Mouse (Mus musculus): Measurements from ENCODE around the gene Cd99l2. TPM values are rescaled to one million over a fixed set of nuclear protein-coding genes. Genes with fewer than 3 reads are reported as not detected.
A peak's percentile ranks its signal among the peaks of the same experiment; 100 is the strongest.

Gene Cd99l2
- 22.9 and 23.8 TPM in 2 replicates for polyA plus RNA-seq (2012; ENCODE audit: insufficient read depth, insufficient read length, missing spikeins)

DNA sequence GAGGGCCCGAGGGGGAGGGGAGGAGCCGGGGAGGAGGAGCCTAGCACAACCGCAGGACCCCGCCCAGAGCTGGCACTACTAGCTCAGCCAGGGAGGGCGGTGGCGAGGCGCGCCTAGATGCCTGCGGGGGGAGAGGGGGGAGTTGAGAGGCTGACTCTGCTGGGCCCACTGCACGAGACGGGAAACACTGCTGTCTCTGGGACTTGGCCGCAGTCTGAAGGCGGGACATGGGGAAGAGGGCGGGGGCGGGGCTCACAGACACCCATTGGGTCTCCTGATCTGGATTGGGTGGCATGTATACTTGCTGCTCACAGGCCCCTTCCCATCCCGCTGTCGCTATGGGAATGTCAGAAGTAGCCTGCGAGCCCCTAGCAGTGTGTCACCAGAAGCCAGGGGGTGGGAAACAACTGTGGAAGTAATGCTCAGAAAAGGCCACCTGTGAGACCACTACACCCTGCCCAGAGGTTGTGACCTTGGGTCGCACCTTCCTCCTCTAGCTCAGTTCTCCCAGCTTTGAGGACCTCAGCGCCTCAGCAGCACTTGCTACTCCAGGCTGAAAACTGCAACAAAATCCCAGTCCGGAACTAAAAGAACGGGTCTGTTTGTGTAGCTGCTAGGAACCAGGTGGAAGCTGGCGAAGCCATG is at the start of gene Cd99l2:
TSS of gene Cd99l2 (minus strand) at position 216 of the 645 bp plus-strand sequence.
- TF ChIP-seq CTCF (IDR thresholded peaks at IDR 0.05; ENCODE audit: low read depth, low read length) (no peak), POLR2A (IDR thresholded peaks at IDR 0.05; ENCODE audit: borderline replicate concordance, low read depth, low read length) (no peak)
- peak within 1 kb of the TSS; percentile 80 for H3K4me3 ChIP-seq (ENCODE audit: insufficient read depth, low read length)
- peaks cover 22% of the 10 kb centered on the region for H3K4me1 ChIP-seq (ENCODE audit: control insufficient read depth, insufficient read depth, low read length)
- H3K27ac ChIP-seq (ENCODE audit: insufficient read depth, low read depth, low read length): peak within 1 kb of the TSS; percentile 66

DNA sequence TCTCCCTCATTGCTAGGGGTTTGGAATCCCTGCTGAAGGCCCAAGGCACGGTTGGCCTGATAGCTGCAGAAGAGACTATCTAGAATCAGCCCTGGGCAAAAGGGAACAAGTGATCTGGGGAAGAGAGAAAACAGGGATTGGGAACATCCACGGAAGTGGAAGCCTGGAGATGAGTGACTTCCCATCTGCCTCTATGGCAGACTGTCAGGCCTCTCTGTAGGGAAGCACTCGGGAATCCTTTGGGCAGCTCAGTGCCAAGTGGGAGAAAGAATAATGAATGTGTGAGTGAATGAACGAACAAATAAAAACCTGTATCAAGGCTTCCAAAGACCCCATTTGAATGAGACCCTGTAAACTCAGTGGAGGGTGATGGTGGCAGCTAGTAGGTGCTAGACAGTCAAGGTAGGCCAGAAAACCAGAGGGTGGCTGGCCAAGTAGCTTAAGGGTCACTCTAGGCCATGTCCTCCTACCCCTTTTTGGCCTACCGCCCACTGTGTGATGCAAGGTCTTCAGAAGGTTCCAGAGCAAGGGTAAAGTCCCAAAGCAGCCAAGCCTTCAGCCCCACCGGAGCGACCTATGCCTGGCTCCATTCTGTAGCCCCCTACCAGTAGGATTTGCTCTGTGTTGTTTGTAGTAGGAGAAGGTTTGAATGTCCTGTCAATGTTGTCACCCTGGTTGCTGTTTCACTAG is 48.3 kb upstream of the Cd99l2 start:
- Histone ChIP-seq H3K4me3 (ENCODE audit: insufficient read depth, low read length) (no peak overlapping the region), H3K27ac (ENCODE audit: insufficient read depth, low read depth, low read length) (no peak overlapping the region), H3K4me1 (ENCODE audit: control insufficient read depth, insufficient read depth, low read length) (0 out of 2 replicates have a peak, but pooled peaks cover 2% of the 10 kb centered on the region)
- no peak for TF ChIP-seq POLR2A (IDR thresholded peaks at IDR 0.05; ENCODE audit: borderline replicate concordance, low read depth, low read length)
- TF ChIP-seq CTCF (IDR thresholded peaks at IDR 0.05; ENCODE audit: low read depth, low read length): no peak

DNA sequence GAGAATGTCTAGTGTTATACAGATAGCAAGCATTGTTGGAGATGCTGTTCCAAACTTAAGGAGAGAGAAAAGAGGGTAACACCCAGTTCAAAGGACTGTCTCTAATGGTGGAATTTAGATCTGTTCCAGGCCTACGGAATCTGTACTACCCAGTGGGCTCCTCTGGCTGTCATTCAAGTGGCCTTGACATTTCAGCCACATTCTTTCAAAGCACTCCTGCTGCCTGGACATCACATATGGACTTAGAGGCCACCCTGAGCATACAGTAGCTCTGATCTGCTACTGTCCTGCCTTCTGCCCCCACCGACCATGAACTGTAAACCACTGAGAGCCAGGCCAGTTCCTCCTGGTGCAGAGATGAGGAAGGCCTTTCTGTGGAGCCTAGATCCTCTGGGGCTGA is 45.1 kb upstream of the Cd99l2 start:
- TF ChIP-seq POLR2A (IDR thresholded peaks at IDR 0.05; ENCODE audit: borderline replicate concordance, low read depth, low read length): no peak
- no peak for TF ChIP-seq CTCF (IDR thresholded peaks at IDR 0.05; ENCODE audit: low read depth, low read length)

DNA sequence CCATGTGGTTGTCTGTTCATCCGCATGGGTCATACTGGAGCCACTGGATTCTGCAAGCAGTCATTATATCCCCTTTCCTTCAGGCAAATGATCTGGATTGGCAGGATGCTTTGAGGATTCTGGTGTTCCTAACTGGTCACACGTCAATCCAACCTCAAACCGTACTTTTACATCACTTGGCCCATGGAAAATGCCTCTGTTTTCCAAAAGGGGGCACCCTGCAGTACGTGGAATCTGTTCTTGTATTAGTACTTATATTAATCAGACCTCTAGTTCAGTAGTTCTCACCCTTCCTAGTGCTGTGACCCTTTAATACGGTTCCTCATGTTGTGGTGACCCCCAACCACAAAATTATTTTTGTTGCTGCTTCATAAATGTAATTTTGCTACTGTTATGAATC is 41.5 kb upstream of the Cd99l2 start:
- no peak overlapping the region for H3K27ac ChIP-seq (ENCODE audit: insufficient read depth, low read depth, low read length)
- TF ChIP-seq CTCF (IDR thresholded peaks at IDR 0.05; ENCODE audit: low read depth, low read length) (no peak), POLR2A (IDR thresholded peaks at IDR 0.05; ENCODE audit: borderline replicate concordance, low read depth, low read length) (no peak)
- no peak overlapping the region for H3K4me3 ChIP-seq (ENCODE audit: insufficient read depth, low read length)
- H3K4me1 ChIP-seq (ENCODE audit: control insufficient read depth, insufficient read depth, low read length): 0 out of 2 replicates have a peak, but pooled peaks cover 2% of the 10 kb centered on the region

More for the DNA sequence above, 45.1 kb upstream of the Cd99l2 start:
- H3K27ac ChIP-seq (ENCODE audit: insufficient read depth, low read depth, low read length): no peak overlapping the region
- H3K4me3 ChIP-seq (ENCODE audit: insufficient read depth, low read length): no peak overlapping the region
- H3K4me1 ChIP-seq (ENCODE audit: control insufficient read depth, insufficient read depth, low read length): 0 out of 2 replicates have a peak, but pooled peaks cover 2% of the 10 kb centered on the region

DNA sequence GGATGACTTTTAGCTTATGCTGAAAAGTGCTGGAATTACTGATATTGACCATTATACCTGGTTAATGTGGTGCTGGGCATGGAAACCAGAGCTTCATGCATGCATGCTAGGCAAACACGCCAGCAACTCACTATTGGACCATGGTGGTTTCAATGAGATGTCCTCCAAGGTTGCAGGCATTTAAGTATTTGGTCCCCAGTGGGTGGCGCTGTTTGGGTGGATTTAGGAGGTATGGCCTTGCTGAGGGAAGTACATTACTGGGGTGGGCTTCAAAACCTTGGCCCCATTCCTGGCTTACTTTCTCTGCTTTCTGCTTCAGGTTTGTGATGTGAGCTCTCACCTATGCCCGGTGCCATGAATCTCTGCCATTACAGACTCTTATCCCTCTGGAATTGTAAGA is 40.0 kb upstream of the Cd99l2 start:
- TF ChIP-seq POLR2A (IDR thresholded peaks at IDR 0.05; ENCODE audit: borderline replicate concordance, low read depth, low read length) (no peak), CTCF (IDR thresholded peaks at IDR 0.05; ENCODE audit: low read depth, low read length) (no peak)
- H3K4me1 ChIP-seq (ENCODE audit: control insufficient read depth, insufficient read depth, low read length): no peaks in the 10 kb centered on the region
- H3K4me3 ChIP-seq (ENCODE audit: insufficient read depth, low read length): no peak overlapping the region
- no peak overlapping the region for H3K27ac ChIP-seq (ENCODE audit: insufficient read depth, low read depth, low read length)

DNA sequence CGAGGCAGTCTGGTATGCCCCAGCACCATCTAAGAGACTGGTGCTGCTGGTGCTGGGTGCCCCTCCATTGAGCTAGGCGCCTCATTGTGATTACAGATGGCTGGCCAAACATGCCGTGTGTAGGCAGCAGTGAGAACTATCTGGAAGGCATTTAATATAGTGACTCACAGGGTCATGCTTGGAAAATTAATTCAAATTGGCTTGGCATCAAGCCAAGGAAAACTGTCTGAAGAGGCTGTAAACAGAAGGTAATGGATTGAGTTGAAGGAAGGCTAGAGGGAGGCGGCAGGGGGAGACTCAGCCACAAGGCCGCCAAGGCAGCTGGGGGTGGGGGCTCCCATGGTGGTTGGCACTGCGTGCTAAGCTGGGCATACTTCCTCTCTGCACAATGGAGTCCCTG is 36.0 kb upstream of the Cd99l2 start:
- Histone ChIP-seq H3K4me3 (ENCODE audit: insufficient read depth, low read length) (no peak overlapping the region), H3K27ac (ENCODE audit: insufficient read depth, low read depth, low read length) (no peak overlapping the region), H3K4me1 (ENCODE audit: control insufficient read depth, insufficient read depth, low read length) (no peaks in the 10 kb centered on the region)
- TF ChIP-seq POLR2A (IDR thresholded peaks at IDR 0.05; ENCODE audit: borderline replicate concordance, low read depth, low read length) (no peak), CTCF (IDR thresholded peaks at IDR 0.05; ENCODE audit: low read depth, low read length) (no peak)

DNA sequence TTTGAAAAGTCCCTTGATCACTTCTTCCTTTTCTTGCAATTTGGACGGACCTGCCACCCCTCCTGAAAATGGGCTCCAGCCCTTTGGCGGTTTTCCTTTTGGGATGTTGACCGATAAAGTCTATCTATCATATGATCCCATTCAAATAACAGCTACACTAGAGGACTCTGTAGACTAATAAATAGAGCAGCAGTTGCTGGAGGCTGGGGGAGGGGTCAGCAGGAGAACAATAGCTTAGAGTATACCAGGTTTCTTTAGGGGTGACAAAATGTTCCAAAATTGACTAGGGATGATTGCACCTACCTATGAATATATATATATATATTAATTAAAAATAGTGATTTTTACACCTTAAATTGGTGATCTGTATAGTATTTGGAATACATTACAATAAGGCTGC is 35.5 kb upstream of the Cd99l2 start:
- Histone ChIP-seq H3K27ac (ENCODE audit: insufficient read depth, low read depth, low read length) (no peak overlapping the region), H3K4me1 (ENCODE audit: control insufficient read depth, insufficient read depth, low read length) (no peaks in the 10 kb centered on the region), H3K4me3 (ENCODE audit: insufficient read depth, low read length) (no peak overlapping the region)
- no peak for TF ChIP-seq POLR2A (IDR thresholded peaks at IDR 0.05; ENCODE audit: borderline replicate concordance, low read depth, low read length)
- TF ChIP-seq CTCF (IDR thresholded peaks at IDR 0.05; ENCODE audit: low read depth, low read length): no peak

DNA sequence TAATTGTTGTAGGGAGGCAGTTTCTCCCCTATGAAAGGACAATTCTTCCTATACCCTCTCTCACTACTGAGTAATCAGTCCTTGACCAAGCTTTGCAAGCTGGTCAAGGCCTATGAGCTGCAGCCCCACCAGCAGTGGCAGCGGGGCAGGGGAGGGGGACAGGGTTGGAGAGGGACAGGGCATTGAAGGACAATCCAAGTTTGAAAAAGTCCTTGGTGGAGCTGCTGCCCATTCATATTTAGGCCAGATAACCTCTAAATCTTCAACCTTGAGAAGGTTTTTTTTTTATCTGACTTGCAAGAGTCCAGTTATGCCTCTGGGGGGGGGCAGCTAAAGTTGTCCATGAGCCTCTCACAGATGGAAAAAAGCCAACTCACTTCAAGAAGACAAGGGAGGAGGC is 34.8 kb upstream of the Cd99l2 start:
- no peak overlapping the region for H3K27ac ChIP-seq (ENCODE audit: insufficient read depth, low read depth, low read length)
- H3K4me3 ChIP-seq (ENCODE audit: insufficient read depth, low read length): no peak overlapping the region
- no peaks in the 10 kb centered on the region for H3K4me1 ChIP-seq (ENCODE audit: control insufficient read depth, insufficient read depth, low read length)
- TF ChIP-seq CTCF (IDR thresholded peaks at IDR 0.05; ENCODE audit: low read depth, low read length) (no peak), POLR2A (IDR thresholded peaks at IDR 0.05; ENCODE audit: borderline replicate concordance, low read depth, low read length) (no peak)

DNA sequence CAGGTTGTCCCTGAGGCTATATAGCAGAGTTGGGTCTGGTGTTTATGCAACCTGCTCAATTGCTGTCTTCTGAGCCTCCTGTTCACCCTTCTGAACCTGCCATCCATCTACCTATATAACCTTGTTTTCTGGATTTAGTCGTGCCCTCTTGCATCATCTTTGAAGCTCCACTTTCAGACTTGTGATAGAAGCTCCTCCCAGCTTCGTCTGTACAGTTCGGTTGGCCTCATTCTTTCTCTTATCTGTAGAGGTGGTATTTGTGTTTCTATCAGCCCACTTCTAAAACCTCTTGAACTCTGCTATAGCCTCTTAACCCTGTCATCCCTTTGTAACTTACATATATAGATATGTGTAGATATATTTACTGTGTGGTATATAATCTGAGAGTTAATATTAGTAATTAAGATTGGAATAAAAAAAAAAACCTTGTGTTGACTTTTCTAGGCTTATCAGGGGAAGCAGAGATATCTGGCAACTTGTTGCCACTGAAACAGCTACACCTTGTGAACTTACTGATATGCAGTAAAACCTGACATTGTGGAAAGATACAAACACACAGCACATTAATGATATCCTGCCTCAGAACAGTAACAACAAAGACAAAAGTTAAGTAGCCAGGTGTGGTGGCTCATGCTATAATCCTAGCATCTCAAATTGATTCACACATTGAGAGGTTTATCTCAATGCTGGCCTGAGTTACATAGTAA is 33.1 kb upstream of the Cd99l2 start:
- Histone ChIP-seq H3K27ac (ENCODE audit: insufficient read depth, low read depth, low read length) (no peak overlapping the region), H3K4me3 (ENCODE audit: insufficient read depth, low read length) (no peak overlapping the region), H3K4me1 (ENCODE audit: control insufficient read depth, insufficient read depth, low read length) (no peaks in the 10 kb centered on the region)
- TF ChIP-seq POLR2A (IDR thresholded peaks at IDR 0.05; ENCODE audit: borderline replicate concordance, low read depth, low read length): no peak
- no peak for TF ChIP-seq CTCF (IDR thresholded peaks at IDR 0.05; ENCODE audit: low read depth, low read length)

DNA sequence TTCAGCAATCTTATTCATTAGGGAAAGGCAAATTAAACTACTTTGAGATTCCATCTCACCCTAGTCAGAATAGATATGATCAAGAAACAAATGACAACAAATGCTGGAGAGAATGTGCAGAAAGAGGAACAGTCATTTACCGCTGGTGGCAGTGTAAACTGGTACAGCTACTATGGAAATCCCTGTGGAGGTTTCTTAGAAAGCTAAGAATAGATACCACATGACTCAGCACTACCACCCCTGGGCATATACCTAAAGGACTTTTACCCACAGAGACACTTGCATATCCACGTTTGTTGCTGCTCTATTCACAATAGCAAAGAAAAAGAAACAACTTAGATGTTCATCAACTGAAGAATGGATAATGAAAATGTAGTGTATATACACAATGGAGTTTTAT is 31.7 kb upstream of the Cd99l2 start:
- no peak overlapping the region for H3K4me3 ChIP-seq (ENCODE audit: insufficient read depth, low read length)
- no peaks in the 10 kb centered on the region for H3K4me1 ChIP-seq (ENCODE audit: control insufficient read depth, insufficient read depth, low read length)
- TF ChIP-seq CTCF (IDR thresholded peaks at IDR 0.05; ENCODE audit: low read depth, low read length): no peak
- H3K27ac ChIP-seq (ENCODE audit: insufficient read depth, low read depth, low read length): no peak overlapping the region
